Mouse (Mus musculus) lung, postnatal 0 days (tissue): Measurements from ENCODE around the gene Aff1.

ENCODE experiments used
- CTCF ChIP-seq: IDR thresholded peaks from 2 replicates; pipeline ENCODE4 v1.5.1; 2016; ENCODE audit warnings: antibody characterized with exemption, mild to moderate bottlenecking
- EP300 ChIP-seq: IDR thresholded peaks from 2 replicates; pipeline ENCODE4 v1.6.1; 2016; ENCODE audit warnings: antibody characterized with exemption, mild to moderate bottlenecking, control low read depth

DNA sequence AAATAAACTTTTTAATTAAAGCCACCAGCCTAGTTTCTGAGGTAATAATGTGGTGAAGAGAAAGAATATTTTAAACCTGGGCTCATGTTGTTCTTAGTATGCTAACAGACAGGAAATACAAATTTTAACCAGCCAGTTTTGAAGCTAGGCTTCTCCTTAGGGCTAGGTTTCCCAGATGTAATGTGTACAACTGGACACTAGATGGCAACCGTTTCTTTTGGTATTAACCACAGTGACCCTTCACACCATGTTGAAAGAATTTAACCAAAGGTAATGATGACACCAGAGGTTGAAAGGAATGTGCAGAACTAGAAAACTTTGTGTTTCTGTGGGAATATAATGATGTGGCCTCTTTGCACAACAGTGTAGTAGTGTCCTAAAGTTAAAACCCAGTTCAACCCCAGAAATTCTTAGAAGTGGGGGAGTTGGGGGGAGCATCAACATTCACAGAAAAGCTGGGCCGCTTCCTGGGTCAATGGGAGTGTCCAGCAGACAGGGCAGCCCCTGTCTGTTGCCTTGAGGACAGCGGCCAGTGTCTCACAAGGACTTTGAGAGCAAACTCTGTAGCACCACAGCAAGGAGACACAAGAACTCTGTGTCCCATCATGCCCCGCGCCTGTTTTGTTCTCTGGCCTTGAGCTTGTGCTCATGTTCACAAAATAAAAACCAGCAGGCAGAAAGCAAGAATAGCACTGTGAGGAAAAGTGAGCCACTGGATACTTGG, 164.3 kb downstream of the Aff1 start:
- TF ChIP-seq CTCF = peak; percentile 82
- no peak for TF ChIP-seq EP300
